Mouse (Mus musculus) heart, embryonic 13.5 days (tissue): ENCODE data around the gene Il27. TPM values are rescaled to one million over a fixed set of nuclear protein-coding genes. Genes with fewer than 3 reads are reported as not detected.
A peak's percentile ranks its signal among the peaks of the same experiment; 100 is the strongest.

ENCODE experiments used
- ATAC-seq: fragments of 200-750 bp; cut with Nextera tagmentation; 2 replicates; pipeline ENCODE4 v1.8.0; 2017; ENCODE audit warnings: moderate TSS enrichment; ENCODE audit not compliant: insufficient number of reproducible peaks, low FRiP score, low TSS enrichment; ENCODE audit errors: extremely low read depth
- H3K27ac ChIP-seq: fragments of 300-500 bp; sonication (generic); replicated peaks from 2 replicates; pipeline ENCODE4 v1.5.1; 2015; ENCODE audit warnings: moderate library complexity, mild to moderate bottlenecking, inconsistent platforms
- H3K27me3 ChIP-seq: fragments of 300-500 bp; sonication (generic); replicated peaks from 2 replicates; pipeline ENCODE4 v1.6.1; 2015; ENCODE audit warnings: mild to moderate bottlenecking, inconsistent platforms
- H3K36me3 ChIP-seq: fragments of 300-500 bp; sonication (generic); 2 replicates; pipeline ENCODE4 v1.6.1; 2015; ENCODE audit warnings: mild to moderate bottlenecking, inconsistent platforms
- H3K4me1 ChIP-seq: fragments of 300-500 bp; sonication (generic); 2 replicates; pipeline ENCODE4 v1.6.1; 2015; ENCODE audit warnings: inconsistent platforms
- H3K4me2 ChIP-seq: fragments of 300-500 bp; sonication (generic); 2 replicates; pipeline ENCODE4 v1.6.1; 2015; ENCODE audit warnings: inconsistent platforms, mild to moderate bottlenecking, moderate library complexity
- H3K4me3 ChIP-seq: fragments of 300-500 bp; sonication (generic); 2 replicates; pipeline ENCODE4 v1.5.1; 2015; ENCODE audit warnings: moderate library complexity, mild to moderate bottlenecking, inconsistent platforms
- H3K9ac ChIP-seq: fragments of 300-500 bp; sonication (generic); 2 replicates; pipeline ENCODE4 v1.6.1; 2015; ENCODE audit warnings: inconsistent platforms, mild to moderate bottlenecking, moderate library complexity
- H3K9me3 ChIP-seq: fragments of 300-500 bp; sonication (generic); 2 replicates; pipeline ENCODE4 v1.6.1; 2016; ENCODE audit warnings: inconsistent platforms
- WGBS: fragments of 180-500 bp; shearing (Covaris S2); methylation state at CpG from one replicate; pipeline ENCODE4 v1.1.7; 2015; ENCODE audit warnings: mixed read lengths; 5-methylcytosine and 5-hydroxymethylcytosine counted together
- polyA plus RNA-seq: library from polyadenylated mRNA; unstranded; fragments of >200 nt; fragmentation: Nextera tagmentation; extraction: Ambion mirVana; gene quantifications from 2 replicates; pipeline ENCODE4 v1.2.1, GENCODE M21; 2015

Il27 gene
- polyA plus RNA-seq, 1 experiment from 2014 or later: not detected

DNA sequence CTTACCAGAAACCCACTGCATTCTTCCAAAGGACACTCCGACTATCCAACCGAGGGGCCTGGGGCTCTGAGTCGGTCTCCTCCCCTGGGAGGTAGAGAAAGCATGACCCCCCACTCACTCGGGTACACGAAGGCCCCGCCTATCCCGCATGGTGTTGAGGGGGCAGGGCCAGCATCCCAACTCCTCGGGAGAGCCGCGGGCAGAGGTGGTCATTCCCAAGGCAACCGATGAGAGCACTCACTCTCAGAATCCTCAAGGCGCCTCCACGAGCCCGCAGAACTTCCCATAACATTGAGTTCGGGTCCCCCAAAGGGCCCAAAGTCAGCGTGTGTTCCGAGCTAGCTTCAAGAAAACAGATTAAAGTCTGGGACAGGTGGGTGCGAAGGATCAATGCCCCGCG lies 12.0 kb downstream of the Il27 start:
- Histone ChIP-seq H3K4me3 (peak overlapping the region; percentile 66), H3K36me3 (peaks cover 17% of the 10 kb centered on the region), H3K9me3 (no peaks in the 10 kb centered on the region), H3K27me3 (peaks cover 32% of the 10 kb centered on the region), H3K9ac (peak overlapping the region; percentile 82), H3K27ac (peak overlapping the region; percentile 81; the same call in 1 of the 2 replicates), H3K4me1 (peaks cover 17% of the 10 kb centered on the region), H3K4me2 (peak overlapping the region; percentile 90)
- whole genome bisulfite sequencing: 1% methylated on average over 20 of the region's 20 CpGs
- peak; percentile 37 for ATAC-seq

- no peak overlapping the region for H3K27ac ChIP-seq
- H3K9ac ChIP-seq: no peak overlapping the region
- peaks cover 26% of the 10 kb centered on the region for H3K36me3 ChIP-seq
- WGBS: 66% methylated on average over 6 of the region's 6 CpGs
- H3K27me3 ChIP-seq: peaks cover 25% of the 10 kb centered on the region
- H3K4me3 ChIP-seq: no peak overlapping the region
- no peaks in the 10 kb centered on the region for H3K9me3 ChIP-seq
- 0 out of 2 replicates have a peak overlapping the region, but pooled peaks have one; percentile 90 for H3K4me2 ChIP-seq
- peaks cover 14% of the 10 kb centered on the region for H3K4me1 ChIP-seq
- no peak for ATAC-seq
Observed at GRCm38 (mm10) chr7:126581661-126582060, 13.1 kb downstream of the Il27 start.

GRCm38 (mm10) chr7:126579172-126579571 lies 15.6 kb downstream of the Il27 start:
- H3K4me2 ChIP-seq: no peak overlapping the region
- ATAC-seq: no peak
- 0 out of 2 replicates have a peak, but pooled peaks cover under 1% of the 10 kb centered on the region for H3K27me3 ChIP-seq
- no peak overlapping the region for H3K9ac ChIP-seq
- no peak overlapping the region for H3K27ac ChIP-seq
- H3K36me3 ChIP-seq: peaks cover 42% of the 10 kb centered on the region
- H3K4me3 ChIP-seq: no peak overlapping the region
- peaks cover 14% of the 10 kb centered on the region for H3K4me1 ChIP-seq
- WGBS: 47% methylated on average over 8 of the region's 8 CpGs
- H3K9me3 ChIP-seq: no peaks in the 10 kb centered on the region

DNA sequence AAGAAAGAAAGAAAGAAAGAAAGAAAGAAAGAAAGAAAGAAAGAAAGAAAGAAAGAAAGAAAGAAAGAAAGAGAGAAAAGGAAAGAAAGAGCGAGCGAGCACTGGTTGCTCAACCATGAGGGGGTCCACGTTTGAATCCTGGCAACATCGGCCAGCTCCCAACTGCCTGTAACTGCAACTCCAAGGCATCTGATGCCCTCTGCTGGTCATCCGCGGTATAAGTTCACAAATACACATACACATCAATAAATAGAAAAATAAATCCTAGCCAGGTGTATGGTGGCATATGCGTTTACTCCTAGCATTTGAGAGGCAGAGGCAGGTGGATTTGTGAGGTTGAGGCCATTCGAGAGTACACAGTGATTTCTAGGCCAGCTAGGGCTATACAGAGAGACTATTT lies 17.8 kb downstream of the Il27 start:
- no peak for ATAC-seq
- 43% methylated on average over 8 of the region's 8 CpGs for WGBS
- no peak overlapping the region for H3K27ac ChIP-seq
- H3K36me3 ChIP-seq: peaks cover 52% of the 10 kb centered on the region
- no peaks in the 10 kb centered on the region for H3K27me3 ChIP-seq
- peaks cover 7% of the 10 kb centered on the region for H3K4me1 ChIP-seq
- H3K9me3 ChIP-seq: no peaks in the 10 kb centered on the region
- no peak overlapping the region for H3K4me2 ChIP-seq
- H3K4me3 ChIP-seq: no peak overlapping the region
- no peak overlapping the region for H3K9ac ChIP-seq

- H3K4me1 ChIP-seq: peaks cover 8% of the 10 kb centered on the region
- H3K4me2 ChIP-seq: peak within 1 kb of the TSS; percentile 88
- ATAC-seq: peak; percentile 89
- no peaks in the 10 kb centered on the region for H3K27me3 ChIP-seq
- H3K36me3 ChIP-seq: peaks cover 37% of the 10 kb centered on the region
- H3K4me3 ChIP-seq: peak within 1 kb of the TSS; percentile 71
- H3K9me3 ChIP-seq: no peaks in the 10 kb centered on the region
- under 1% methylated on average over 46 of the region's 46 CpGs for WGBS
- peak within 1 kb of the TSS; percentile 84 for H3K9ac ChIP-seq
- H3K27ac ChIP-seq: peak within 1 kb of the TSS; percentile 73
Observed at GRCm38 (mm10) chr7:126566094-126566765, 28.5 kb downstream of the Il27 start, which contains the start of gene Eif3c. Gene Eif3c (minus strand): TSS chr7:126566411.

DNA sequence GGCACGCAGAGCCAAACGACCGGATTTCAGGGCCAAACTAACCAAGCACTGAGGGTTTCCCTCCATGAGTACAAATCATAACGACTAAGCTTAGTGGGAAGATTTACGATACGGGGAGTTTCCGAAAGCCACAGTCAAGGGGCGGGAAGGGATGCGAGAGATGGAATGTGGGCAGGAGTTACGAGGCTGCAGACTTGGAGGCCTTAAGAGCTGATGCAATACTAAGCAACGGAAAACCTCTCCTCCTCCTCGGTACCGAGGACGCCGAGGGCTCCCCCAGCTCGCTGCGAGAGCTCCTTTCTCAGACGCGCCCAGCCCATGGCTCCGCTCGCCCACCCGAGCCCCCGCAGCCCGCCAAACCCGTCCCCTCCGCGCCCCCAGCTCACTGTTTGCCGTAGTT lies 29.0 kb downstream of the Il27 start:
- peak overlapping the region; percentile 84 for H3K9ac ChIP-seq
- peak overlapping the region; percentile 71 for H3K4me3 ChIP-seq
- peaks cover 42% of the 10 kb centered on the region for H3K36me3 ChIP-seq
- under 1% methylated on average over 28 of the region's 28 CpGs for whole genome bisulfite sequencing
- no peak for ATAC-seq
- peak overlapping the region; percentile 73 for H3K27ac ChIP-seq
- H3K4me2 ChIP-seq: peak overlapping the region; percentile 88
- no peaks in the 10 kb centered on the region for H3K9me3 ChIP-seq
- H3K4me1 ChIP-seq: peaks cover 8% of the 10 kb centered on the region
- no peaks in the 10 kb centered on the region for H3K27me3 ChIP-seq

DNA sequence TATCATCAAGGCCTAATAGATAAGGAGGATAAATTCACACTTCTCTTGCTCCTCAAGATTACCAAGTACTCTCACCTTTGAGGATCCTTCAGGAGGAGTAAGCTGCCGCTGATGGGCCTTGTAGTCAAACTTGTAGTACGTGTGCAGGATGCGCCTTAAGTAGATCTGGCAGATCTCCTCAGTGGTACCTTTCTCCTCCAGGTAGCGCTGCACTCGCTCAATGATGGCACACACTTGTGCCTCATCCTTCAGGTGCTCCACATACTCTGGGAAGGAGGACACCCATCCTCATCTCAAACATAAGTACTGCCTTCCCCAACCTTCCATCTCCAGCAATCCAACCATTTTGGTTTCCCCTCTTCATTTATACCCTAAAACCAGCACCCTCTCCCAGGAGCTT lies 38.1 kb downstream of the Il27 start:
- no peak overlapping the region for H3K27ac ChIP-seq
- peaks cover 97% of the 10 kb centered on the region for H3K36me3 ChIP-seq
- H3K27me3 ChIP-seq: no peaks in the 10 kb centered on the region
- no peak overlapping the region for H3K9ac ChIP-seq
- H3K4me3 ChIP-seq: no peak overlapping the region
- no peaks in the 10 kb centered on the region for H3K9me3 ChIP-seq
- no peaks in the 10 kb centered on the region for H3K4me1 ChIP-seq
- H3K4me2 ChIP-seq: no peak overlapping the region
- 91% methylated on average over 5 of the region's 5 CpGs for WGBS
- ATAC-seq: no peak

DNA sequence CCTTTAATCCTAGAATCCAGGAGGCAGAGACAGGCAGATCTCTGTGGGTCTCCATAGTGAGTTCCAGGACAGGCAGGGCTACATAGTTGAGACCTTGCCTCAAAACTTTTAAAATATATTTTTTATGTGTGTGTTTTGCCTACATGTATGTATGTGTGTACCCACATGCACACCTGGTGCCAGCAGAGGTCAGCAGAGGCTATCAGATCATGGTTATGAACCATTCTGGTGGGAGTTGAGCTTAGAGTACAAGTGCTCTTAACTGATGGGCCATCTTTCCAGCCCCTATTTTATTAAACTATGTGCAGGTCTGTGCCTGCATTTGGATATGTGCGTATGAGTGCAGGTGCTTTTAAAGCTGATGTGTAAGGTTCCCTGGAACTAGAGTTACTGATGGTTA lies 39.9 kb downstream of the Il27 start:
- no peaks in the 10 kb centered on the region for H3K27me3 ChIP-seq
- no peak overlapping the region for H3K27ac ChIP-seq
- no peak overlapping the region for H3K9ac ChIP-seq
- H3K36me3 ChIP-seq: peaks cover 97% of the 10 kb centered on the region
- no peaks in the 10 kb centered on the region for H3K4me1 ChIP-seq
- H3K9me3 ChIP-seq: no peaks in the 10 kb centered on the region
- H3K4me2 ChIP-seq: no peak overlapping the region
- WGBS: 97% methylated on average over 1 of the region's 1 CpGs
- ATAC-seq: no peak
- H3K4me3 ChIP-seq: no peak overlapping the region

DNA sequence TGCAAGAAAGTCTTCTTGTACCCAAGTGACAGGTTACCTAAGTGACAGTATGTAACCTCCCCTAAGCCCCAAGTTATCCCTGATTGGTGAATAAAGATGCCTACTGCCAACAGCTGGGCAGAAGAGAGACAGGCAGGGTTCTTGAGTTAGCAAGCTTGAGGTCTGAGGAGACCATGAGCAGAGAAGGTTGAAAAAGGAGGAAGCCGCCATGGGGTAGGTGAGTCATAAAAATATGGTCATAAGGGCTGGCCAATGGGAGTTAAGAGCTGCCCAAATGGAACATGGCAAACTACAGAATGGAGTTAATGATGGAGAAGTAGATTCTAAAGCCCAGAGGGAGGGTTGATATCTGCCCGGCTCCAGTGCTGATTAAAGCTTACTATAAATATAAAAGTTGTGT lies 49.1 kb downstream of the Il27 start:
- H3K36me3 ChIP-seq: peaks cover 65% of the 10 kb centered on the region
- 84% methylated on average over 2 of the region's 2 CpGs for WGBS

DNA sequence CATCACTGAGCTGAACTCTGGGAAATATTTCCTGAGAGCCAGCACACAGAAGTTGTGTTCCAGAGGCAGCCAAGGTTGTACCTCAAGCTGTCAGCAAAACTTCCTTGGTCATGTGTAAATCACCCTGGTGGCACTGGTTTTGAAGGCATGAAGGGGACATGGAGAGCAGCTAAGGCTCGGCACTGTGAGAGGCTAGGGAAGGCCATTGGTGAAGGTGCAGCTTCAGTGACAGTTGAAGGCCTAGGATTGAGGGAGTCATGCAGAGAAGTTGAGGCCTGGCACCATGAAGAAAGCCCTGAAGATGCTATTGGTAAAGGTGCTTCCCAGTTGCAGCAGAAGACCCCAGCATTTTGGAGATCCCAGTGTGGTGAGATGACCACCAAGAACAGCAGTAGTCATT lies 53.1 kb downstream of the Il27 start:
- H3K9ac ChIP-seq: no peak overlapping the region

More for the DNA sequence above, 49.1 kb downstream of the Il27 start:
- Histone ChIP-seq H3K27ac (no peak overlapping the region), H3K9ac (no peak overlapping the region), H3K9me3 (no peaks in the 10 kb centered on the region), H3K4me1 (no peaks in the 10 kb centered on the region), H3K27me3 (no peaks in the 10 kb centered on the region; the same call in 1 of the 2 replicates), H3K4me3 (no peak overlapping the region), H3K4me2 (no peak overlapping the region)
- no peak for ATAC-seq

More for the DNA sequence above, 53.1 kb downstream of the Il27 start:
- 58% methylated on average over 1 of the region's 1 CpGs for WGBS
- H3K4me3 ChIP-seq: no peak overlapping the region
- no peaks in the 10 kb centered on the region for H3K9me3 ChIP-seq
- no peak for ATAC-seq
- no peak overlapping the region for H3K4me2 ChIP-seq
- peaks cover 7% of the 10 kb centered on the region for H3K27me3 ChIP-seq
- peaks cover 25% of the 10 kb centered on the region for H3K36me3 ChIP-seq
- no peak overlapping the region for H3K27ac ChIP-seq
- no peaks in the 10 kb centered on the region for H3K4me1 ChIP-seq
